Mouse (Mus musculus) bone marrow, adult 2 months (tissue): Measurements from ENCODE around the gene Tlr7. TPM values are rescaled to one million over a fixed set of nuclear protein-coding genes. Genes with fewer than 3 reads are reported as not detected.
"Not testable (repeated sequence)": the region's sequence is repeated elsewhere in the genome, so short reads cannot be mapped to it uniquely, and the experiment has no call there.

Source experiments
- H3K27ac ChIP-seq: fragments of 200-500 bp; 2 replicates; pipeline ENCODE4 v1.5.1; 2012; ENCODE audit warnings: low read depth, mild to moderate bottlenecking, control low read depth, inconsistent platforms, low read length; ENCODE audit not compliant: control insufficient read depth, poor library complexity, insufficient read depth
- H3K4me1 ChIP-seq: fragments of 200-500 bp; 2 replicates; pipeline ENCODE4 v1.6.1; 2011; ENCODE audit warnings: low read length; ENCODE audit not compliant: control insufficient read depth, insufficient read depth
- H3K4me3 ChIP-seq: fragments of 200-500 bp; replicated peaks from 2 replicates; pipeline ENCODE3; 2011; ENCODE audit warnings: mild to moderate bottlenecking, low read depth, low read length, control low read depth; ENCODE audit not compliant: control insufficient read depth
- CTCF ChIP-seq: fragments of 200-500 bp; IDR thresholded peaks from 2 replicates; pipeline ENCODE4 v1.5.1; 2011; ENCODE audit warnings: low read length, control low read depth; ENCODE audit not compliant: control insufficient read depth, insufficient read depth
- POLR2A ChIP-seq: fragments of 200-500 bp; IDR thresholded peaks from 2 replicates; pipeline ENCODE4 v1.6.1; 2011; ENCODE audit warnings: low read depth, mild to moderate bottlenecking, control low read depth, low read length, borderline replicate concordance; ENCODE audit not compliant: control insufficient read depth
- WGBS: fragments of 180-500 bp; shearing (Covaris S2); methylation state at CpG from one replicate; pipeline ENCODE4 v1.1.7; 2018; 5-methylcytosine and 5-hydroxymethylcytosine counted together
- polyA plus RNA-seq: library from polyadenylated mRNA; stranded (reverse); fragments of >200 nt; gene quantifications from 2 replicates; pipeline ENCODE4 v1.2.4, GENCODE M21; 2011; ENCODE audit warnings: low replicate concordance; ENCODE audit not compliant: missing spikeins, insufficient read depth, insufficient read length

Gene Tlr7
- polyA plus RNA-seq, 1 experiment = 5.7 TPM

DNA sequence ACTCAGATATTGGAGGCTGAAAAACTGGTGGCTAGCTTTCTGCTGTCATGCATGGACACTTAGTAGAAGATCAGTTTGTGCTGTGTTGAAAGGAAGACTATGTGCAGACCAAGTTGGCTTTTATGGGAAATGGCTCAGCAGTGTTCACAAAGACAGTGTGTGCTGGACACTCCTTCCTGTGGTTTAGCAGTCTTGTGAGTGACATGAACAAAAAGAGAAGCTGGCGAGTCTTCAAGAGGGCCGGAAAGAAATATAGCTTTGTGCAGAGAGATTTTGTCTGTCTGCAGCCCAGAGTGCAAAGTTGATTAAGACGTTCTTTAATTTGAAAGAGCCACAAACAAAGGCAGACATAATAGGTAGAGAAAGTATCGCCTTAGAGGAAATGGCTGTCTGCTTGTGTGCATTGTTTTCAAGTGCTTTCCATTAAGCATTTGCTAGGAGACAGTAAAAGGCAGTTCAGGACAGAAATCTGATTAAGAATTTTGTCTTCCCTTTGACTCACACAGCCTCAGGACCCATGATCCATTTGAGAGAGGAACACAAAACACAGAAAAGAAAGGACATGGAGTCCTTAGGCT is 11.4 kb downstream of the Tlr7 start:
- Histone ChIP-seq H3K27ac (no peak overlapping the region), H3K4me1 (no peaks in the 10 kb centered on the region; the same call in 1 of the 2 replicates), H3K4me3 (no peak overlapping the region)
- TF ChIP-seq CTCF = no peak
- TF ChIP-seq POLR2A = no peak
- 19% methylated on average over 4 of the region's 4 CpGs for WGBS

DNA sequence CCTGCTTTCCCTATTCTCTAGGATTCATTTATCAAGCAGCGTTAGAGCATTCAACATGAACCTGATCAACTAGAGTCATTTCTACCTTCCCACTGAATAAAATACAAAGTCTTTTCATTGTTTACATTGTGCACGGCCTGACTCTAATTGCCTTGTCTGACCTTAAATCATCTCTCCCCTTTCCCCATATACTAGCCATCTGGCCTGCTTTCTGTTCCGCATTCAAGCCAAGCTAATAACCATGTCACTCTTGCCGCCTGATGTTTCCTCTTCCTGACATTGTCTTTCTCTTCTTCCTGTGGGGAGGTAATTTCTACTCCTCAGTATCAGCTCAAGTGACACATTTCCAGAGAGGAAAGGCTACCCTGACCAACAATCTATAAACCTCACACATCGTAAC is 14.6 kb downstream of the Tlr7 start:
- no peak overlapping the region for H3K4me3 ChIP-seq
- H3K27ac ChIP-seq = no peak overlapping the region
- TF ChIP-seq CTCF (no peak), POLR2A (no peak)
- H3K4me1 ChIP-seq = no peaks in the 10 kb centered on the region; the same call in 1 of the 2 replicates
- 31% methylated on average over 5 of the region's 5 CpGs for WGBS

DNA sequence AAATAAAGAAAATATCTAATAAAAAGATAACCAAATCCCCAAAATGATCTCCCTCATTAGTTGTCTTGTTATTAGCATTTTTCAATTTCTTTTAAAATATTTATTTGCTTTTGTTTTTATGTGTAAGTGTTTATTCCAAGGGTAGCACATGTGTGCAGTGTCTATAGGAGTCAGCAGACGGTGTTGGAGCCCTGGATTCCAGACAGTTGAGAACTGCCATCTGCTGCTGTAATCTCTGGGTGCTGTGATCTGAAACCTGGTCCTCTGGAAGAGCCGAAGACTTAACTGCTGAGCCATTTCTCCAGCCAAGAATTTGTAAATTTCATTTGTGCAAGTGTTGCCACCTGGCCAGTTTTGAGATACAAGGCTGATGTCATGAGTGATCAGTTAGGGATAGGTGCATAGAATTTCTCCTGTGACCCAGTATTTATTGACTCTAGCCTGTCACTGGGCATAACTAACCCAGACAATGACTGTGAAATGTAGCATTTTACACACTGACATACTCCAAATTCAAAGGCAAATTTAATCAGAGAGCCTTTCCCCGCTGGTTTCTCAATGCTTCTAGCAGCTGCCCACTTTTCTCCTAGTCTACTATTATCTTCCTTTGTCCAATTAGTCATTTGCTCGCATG is 15.1 kb downstream of the Tlr7 start:
- Histone ChIP-seq H3K4me1 (no peaks in the 10 kb centered on the region; the same call in 1 of the 2 replicates), H3K4me3 (no peak overlapping the region), H3K27ac (no peak overlapping the region)
- TF ChIP-seq CTCF (no peak), POLR2A (no peak)
- 55% methylated on average over 4 of the region's 4 CpGs for WGBS

GRCm38 (mm10) chrX:167302061-167302460 is 28.3 kb downstream of the Tlr7 start:
- H3K4me1 ChIP-seq, H3K27ac ChIP-seq, H3K4me3 ChIP-seq: not testable (repeated sequence)
- WGBS = 43% methylated on average over 1 of the region's 1 CpGs

- H3K27ac ChIP-seq = no peak overlapping the region
- no peak overlapping the region for H3K4me3 ChIP-seq
Measured at GRCm38 (mm10) chrX:167276953-167277352, 53.4 kb downstream of the Tlr7 start.

DNA sequence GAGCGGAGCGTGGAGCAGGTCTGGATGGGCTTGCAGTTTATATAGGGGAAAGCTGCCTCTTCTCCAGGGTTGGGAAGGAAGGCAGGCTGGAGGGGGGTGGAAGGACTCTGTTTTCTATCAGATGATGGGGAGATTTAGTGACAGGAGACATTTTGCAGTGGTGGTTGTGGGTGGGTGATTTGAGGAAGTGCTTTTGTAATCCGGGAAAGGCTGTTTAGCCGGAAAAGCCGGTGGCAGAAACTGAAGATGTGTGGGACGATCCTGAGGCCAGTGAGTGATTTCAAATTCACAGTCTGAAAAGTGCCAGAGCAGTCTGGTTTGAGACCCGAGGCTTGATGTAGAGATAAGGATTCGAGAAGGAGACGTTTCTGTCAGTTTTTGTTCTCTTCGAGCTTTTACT is 53.8 kb downstream of the Tlr7 start:
- 35% methylated on average over 10 of the region's 10 CpGs for WGBS
- no peak for TF ChIP-seq CTCF
- TF ChIP-seq POLR2A = no peak
- no peak overlapping the region for H3K27ac ChIP-seq
- no peaks in the 10 kb centered on the region for H3K4me1 ChIP-seq
- peak overlapping the region; percentile 11 for H3K4me3 ChIP-seq

More at GRCm38 (mm10) chrX:167276953-167277352, 53.4 kb downstream of the Tlr7 start:
- TF ChIP-seq CTCF (peak; percentile 73), POLR2A (no peak)
- H3K4me1 ChIP-seq = no peaks in the 10 kb centered on the region
- 14% methylated on average over 9 of the region's 9 CpGs for WGBS

- Histone ChIP-seq H3K27ac (peak within 1 kb of the TSS; percentile 33; the same call in 1 of the 2 replicates), H3K4me1 (no peaks in the 10 kb centered on the region), H3K4me3 (peak within 1 kb of the TSS; percentile 50)
- 44% methylated on average over 4 of the region's 4 CpGs for WGBS
- TF ChIP-seq CTCF = no peak
- TF ChIP-seq POLR2A = no peak
Measured at GRCm38 (mm10) chrX:167264086-167264485, 66.3 kb downstream of the Tlr7 start, which contains the start of gene Tlr8. Tlr8 (minus strand) TSS chrX:167264329.

DNA sequence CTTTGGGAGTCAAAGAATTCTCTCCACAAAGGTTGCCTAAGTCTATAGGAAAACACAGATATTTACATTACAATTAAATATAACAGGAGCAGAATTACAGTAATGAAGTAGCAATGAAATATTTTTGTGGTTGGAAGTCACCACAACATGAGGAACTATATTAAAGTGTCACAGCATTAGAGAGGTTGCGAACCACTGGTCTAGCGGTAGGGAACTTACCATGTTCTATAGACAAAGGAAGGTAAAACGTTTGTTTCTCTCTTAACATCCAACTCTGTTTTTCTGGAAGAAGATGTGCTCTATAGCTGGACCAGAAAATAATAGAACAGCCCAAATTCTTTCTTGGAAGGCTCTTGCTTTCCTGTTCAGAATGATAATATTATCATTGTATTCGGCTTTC is 66.8 kb downstream of the Tlr7 start:
- Histone ChIP-seq H3K4me1 (no peaks in the 10 kb centered on the region), H3K4me3 (peak overlapping the region; percentile 9), H3K27ac (no peak overlapping the region)
- TF ChIP-seq POLR2A (no peak), CTCF (no peak)
- WGBS = 36% methylated on average over 4 of the region's 4 CpGs

Other genes starting within 250 kb of the Tlr7 start
- 2,117 and 3,348 TPM in 2 replicates for gene Tmsb4x, start 121.2 kb downstream of the Tlr7 start, polyA plus RNA-seq
- 1.4 and 1.5 TPM in 2 replicates for gene Tlr8, start 66.2 kb downstream of the Tlr7 start, polyA plus RNA-seq
- gene Prps2, start 52.2 kb upstream of the Tlr7 start, polyA plus RNA-seq = 3.9 and 9.6 TPM in 2 replicates